Mouse (Mus musculus) forebrain, postnatal 0 days (tissue): ENCODE data around the gene Aldh3b2. TPM values are rescaled to one million over a fixed set of nuclear protein-coding genes. Genes with fewer than 3 reads are reported as not detected.

ENCODE experiments used
- ATAC-seq: fragments of 200-750 bp; cut with Nextera tagmentation; 2 replicates; pipeline ENCODE4 v1.8.0; 2017; ENCODE audit warnings: mild to moderate bottlenecking, moderate library complexity
- DNase-seq: peaks from one replicate; pipeline ENCODE4 v3.0.0-alpha.2; 2015
- H3K27ac ChIP-seq: fragments of 300-500 bp; sonication (generic); 2 replicates; pipeline ENCODE4 v1.5.1; 2014; ENCODE audit warnings: low read depth, mild to moderate bottlenecking, antibody characterized with exemption, low read length, moderate library complexity, mixed read lengths
- H3K27me3 ChIP-seq: fragments of 300-500 bp; sonication (generic); 2 replicates; pipeline ENCODE4 v1.6.1; 2014; ENCODE audit warnings: mild to moderate bottlenecking, low read length, mixed read lengths; ENCODE audit not compliant: insufficient read depth
- H3K36me3 ChIP-seq: fragments of 300-500 bp; sonication (generic); 2 replicates; pipeline ENCODE4 v1.6.1; 2014; ENCODE audit warnings: mild to moderate bottlenecking, moderate library complexity; ENCODE audit not compliant: insufficient read depth
- H3K4me1 ChIP-seq: fragments of 300-500 bp; sonication (generic); 2 replicates; pipeline ENCODE4 v1.6.1; 2014; ENCODE audit warnings: antibody characterized with exemption; ENCODE audit not compliant: insufficient read depth
- H3K4me2 ChIP-seq: fragments of 300-500 bp; sonication (generic); 2 replicates; pipeline ENCODE4 v1.6.1; 2014; ENCODE audit warnings: low read depth, mild to moderate bottlenecking, moderate library complexity
- H3K4me3 ChIP-seq: fragments of 300-500 bp; sonication (generic); 2 replicates; pipeline ENCODE4 v1.5.1; 2014; ENCODE audit warnings: low read depth, low read length, mixed read lengths
- H3K9ac ChIP-seq: fragments of 300-500 bp; sonication (generic); 2 replicates; pipeline ENCODE4 v1.6.1; 2014; ENCODE audit warnings: mild to moderate bottlenecking
- H3K9me3 ChIP-seq: fragments of 300-500 bp; sonication (generic); 2 replicates; pipeline ENCODE4 v1.6.1; 2016; ENCODE audit warnings: low read length
- CTCF ChIP-seq: sonication (generic); IDR thresholded peaks from 2 replicates; pipeline ENCODE4 v1.5.1; 2016; ENCODE audit warnings: antibody characterized with exemption, control low read depth, low read depth
- WGBS: fragments of 180-500 bp; shearing (Covaris S2); extraction: QIAGEN DNeasy Blood & Tissue Kit; methylation state at CpG from one replicate; pipeline ENCODE4 v1.1.7; 2014; 5-methylcytosine and 5-hydroxymethylcytosine counted together
- polyA plus RNA-seq: library from polyadenylated mRNA; unstranded; fragments of >200 nt; fragmentation: Nextera tagmentation; extraction: Ambion mirVana; gene quantifications from 2 replicates; pipeline ENCODE4 v1.2.1, GENCODE M21; 2015
- total RNA-seq: library from RNA; depleted of rRNA; stranded (reverse); fragments of >200 nt; gene quantifications from 2 replicates; pipeline ENCODE4 v1.2.3, GENCODE M21; 2014

Gene Aldh3b2
- total and polyA plus RNA-seq, 2 experiments from 2014 or later, result 1.9 to 2.7 TPM

GRCm38 (mm10) chr19:3986334-3986733 is 14.2 kb downstream of the Aldh3b2 start, which contains the start of gene Acy3:
Acy3 (plus strand) TSS chr19:3986570.
- TF ChIP-seq CTCF, result no peak
- ATAC-seq (no peak), DNase-seq (no peak)
- Histone ChIP-seq H3K9ac (no peak within 1 kb of the TSS), H3K4me1 (no peaks in the 10 kb centered on the region), H3K36me3 (no peaks in the 10 kb centered on the region), H3K4me3 (no peak within 1 kb of the TSS), H3K9me3 (no peaks in the 10 kb centered on the region), H3K4me2 (no peak within 1 kb of the TSS), H3K27me3 (no peaks in the 10 kb centered on the region; the same call in 1 of the 2 replicates), H3K27ac (no peak within 1 kb of the TSS)
- WGBS, result 6% methylated on average over 8 of the region's 8 CpGs

GRCm38 (mm10) chr19:3988066-3988465 is 15.9 kb downstream of the Aldh3b2 start:
- no peaks in the 10 kb centered on the region for H3K9me3 ChIP-seq
- 91% methylated on average over 14 of the region's 14 CpGs for WGBS
- no peak for TF ChIP-seq CTCF
- no peak overlapping the region for H3K4me2 ChIP-seq
- DNase-seq (no peak), ATAC-seq (no peak)
- no peak overlapping the region for H3K27ac ChIP-seq
- H3K4me1 ChIP-seq, result no peaks in the 10 kb centered on the region
- H3K9ac ChIP-seq, result no peak overlapping the region
- no peak overlapping the region for H3K4me3 ChIP-seq
- H3K36me3 ChIP-seq, result no peaks in the 10 kb centered on the region
- no peaks in the 10 kb centered on the region; the same call in 1 of the 2 replicates for H3K27me3 ChIP-seq

- no peak overlapping the region for H3K4me3 ChIP-seq
Measured at GRCm38 (mm10) chr19:3988750-3989149, 16.6 kb downstream of the Aldh3b2 start.

GRCm38 (mm10) chr19:3990804-3991203 is 18.7 kb downstream of the Aldh3b2 start:
- 72% methylated on average over 6 of the region's 6 CpGs for WGBS
- H3K4me1 ChIP-seq, result no peaks in the 10 kb centered on the region
- H3K27me3 ChIP-seq, result no peaks in the 10 kb centered on the region; the same call in 1 of the 2 replicates
- TF ChIP-seq CTCF, result no peak
- no peak overlapping the region for H3K4me2 ChIP-seq
- H3K36me3 ChIP-seq, result no peaks in the 10 kb centered on the region
- no peak overlapping the region for H3K27ac ChIP-seq
- H3K9me3 ChIP-seq, result no peaks in the 10 kb centered on the region
- DNase-seq (no peak), ATAC-seq (no peak)
- no peak overlapping the region for H3K4me3 ChIP-seq
- no peak overlapping the region for H3K9ac ChIP-seq

More at GRCm38 (mm10) chr19:3988750-3989149, 16.6 kb downstream of the Aldh3b2 start:
- H3K9me3 ChIP-seq, result no peaks in the 10 kb centered on the region
- H3K27me3 ChIP-seq, result no peaks in the 10 kb centered on the region; the same call in 1 of the 2 replicates
- WGBS, result 90% methylated on average over 4 of the region's 4 CpGs
- no peak overlapping the region for H3K4me2 ChIP-seq
- H3K9ac ChIP-seq, result no peak overlapping the region
- H3K36me3 ChIP-seq, result no peaks in the 10 kb centered on the region
- no peak for DNase-seq
- H3K4me1 ChIP-seq, result no peaks in the 10 kb centered on the region
- no peak overlapping the region for H3K27ac ChIP-seq
- no peak for ATAC-seq
- peak; percentile 34; the same call in 1 of the 2 replicates for TF ChIP-seq CTCF

- H3K4me1 ChIP-seq, result no peaks in the 10 kb centered on the region
- no peaks in the 10 kb centered on the region; the same call in 1 of the 2 replicates for H3K27me3 ChIP-seq
- no peaks in the 10 kb centered on the region for H3K36me3 ChIP-seq
- no peaks in the 10 kb centered on the region for H3K9me3 ChIP-seq
- no peak overlapping the region for H3K4me3 ChIP-seq
- DNase-seq (no peak), ATAC-seq (no peak)
- no peak overlapping the region for H3K9ac ChIP-seq
- no peak overlapping the region for H3K27ac ChIP-seq
- no peak overlapping the region for H3K4me2 ChIP-seq
- no peak for TF ChIP-seq CTCF
- 94% methylated on average over 3 of the region's 3 CpGs for WGBS
Measured at GRCm38 (mm10) chr19:3991562-3991961, 19.4 kb downstream of the Aldh3b2 start.

- Histone ChIP-seq H3K9ac (no peak overlapping the region), H3K27me3 (no peaks in the 10 kb centered on the region; the same call in 1 of the 2 replicates), H3K4me2 (no peak overlapping the region), H3K4me3 (no peak overlapping the region), H3K36me3 (no peaks in the 10 kb centered on the region), H3K4me1 (no peaks in the 10 kb centered on the region), H3K27ac (no peak overlapping the region), H3K9me3 (no peaks in the 10 kb centered on the region)
- WGBS, result 82% methylated on average over 3 of the region's 3 CpGs
- DNase-seq (no peak), ATAC-seq (no peak)
- no peak for TF ChIP-seq CTCF
Measured at GRCm38 (mm10) chr19:3991966-3992365, 19.8 kb downstream of the Aldh3b2 start.

- no peak for DNase-seq
- 54% methylated on average over 5 of the region's 5 CpGs for WGBS
- no peaks in the 10 kb centered on the region for H3K9me3 ChIP-seq
Measured at GRCm38 (mm10) chr19:3992416-3992815, 20.3 kb downstream of the Aldh3b2 start, which contains the start of gene Tbx10. Tbx10 (plus strand) TSS chr19:3992752.

More at GRCm38 (mm10) chr19:3992416-3992815, 20.3 kb downstream of the Aldh3b2 start, which contains the start of gene Tbx10:
- Histone ChIP-seq H3K9ac (no peak within 1 kb of the TSS), H3K4me2 (no peak within 1 kb of the TSS), H3K27me3 (no peaks in the 10 kb centered on the region; the same call in 1 of the 2 replicates), H3K4me3 (no peak within 1 kb of the TSS), H3K36me3 (no peaks in the 10 kb centered on the region), H3K27ac (no peak within 1 kb of the TSS), H3K4me1 (no peaks in the 10 kb centered on the region)
- ATAC-seq, result no peak
- no peak for TF ChIP-seq CTCF
